Mouse (Mus musculus) gonadal fat pad, adult 2 months (tissue): ENCODE results near the gene Cinp. TPM values are rescaled to one million over a fixed set of nuclear protein-coding genes. Genes with fewer than 3 reads are reported as not detected.
"Not testable (repeated sequence)": the region's sequence is repeated elsewhere in the genome, so short reads cannot be mapped to it uniquely, and the experiment has no call there.

ENCODE experiments used
- DNase-seq: peaks from one replicate; pipeline ENCODE4 v3.0.0-alpha.2; 2012; ENCODE audit warnings: low read depth
- polyA plus RNA-seq: library from polyadenylated mRNA; depleted of rRNA; stranded (reverse); fragments of >200 nt; gene quantifications from 2 replicates; pipeline ENCODE4 v1.2.3, GENCODE M21; 2012

The Cinp gene
- polyA plus RNA-seq, 1 experiment: 47.3 TPM

DNA sequence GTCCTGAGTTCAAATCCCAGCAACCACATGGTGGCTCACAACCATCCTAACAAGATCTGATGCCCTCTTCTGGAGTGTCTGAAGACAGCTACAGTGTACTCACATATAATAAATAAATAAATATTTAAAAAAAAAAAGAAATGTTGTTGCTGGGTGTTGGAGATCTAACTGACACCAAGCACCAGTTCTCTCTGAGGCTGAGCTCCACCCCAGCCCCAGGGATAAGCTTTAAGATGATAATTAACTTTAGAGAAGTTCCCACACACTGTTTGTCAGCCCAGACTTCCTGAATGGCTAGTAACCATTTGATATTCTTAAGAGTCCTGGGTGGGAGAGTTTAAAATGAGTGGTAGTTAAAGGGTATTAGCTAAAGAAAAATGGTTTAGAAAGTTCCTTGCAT lies 28.7 kb downstream of the Cinp start:
- DNase-seq: no peak

GRCm38 (mm10) chr12:110858681-110859080 lies 30.3 kb downstream of the Cinp start:
- not testable (repeated sequence) for DNase-seq

- no peak for DNase-seq
Measured at GRCm38 (mm10) chr12:110857196-110857595, 31.7 kb downstream of the Cinp start.

DNA sequence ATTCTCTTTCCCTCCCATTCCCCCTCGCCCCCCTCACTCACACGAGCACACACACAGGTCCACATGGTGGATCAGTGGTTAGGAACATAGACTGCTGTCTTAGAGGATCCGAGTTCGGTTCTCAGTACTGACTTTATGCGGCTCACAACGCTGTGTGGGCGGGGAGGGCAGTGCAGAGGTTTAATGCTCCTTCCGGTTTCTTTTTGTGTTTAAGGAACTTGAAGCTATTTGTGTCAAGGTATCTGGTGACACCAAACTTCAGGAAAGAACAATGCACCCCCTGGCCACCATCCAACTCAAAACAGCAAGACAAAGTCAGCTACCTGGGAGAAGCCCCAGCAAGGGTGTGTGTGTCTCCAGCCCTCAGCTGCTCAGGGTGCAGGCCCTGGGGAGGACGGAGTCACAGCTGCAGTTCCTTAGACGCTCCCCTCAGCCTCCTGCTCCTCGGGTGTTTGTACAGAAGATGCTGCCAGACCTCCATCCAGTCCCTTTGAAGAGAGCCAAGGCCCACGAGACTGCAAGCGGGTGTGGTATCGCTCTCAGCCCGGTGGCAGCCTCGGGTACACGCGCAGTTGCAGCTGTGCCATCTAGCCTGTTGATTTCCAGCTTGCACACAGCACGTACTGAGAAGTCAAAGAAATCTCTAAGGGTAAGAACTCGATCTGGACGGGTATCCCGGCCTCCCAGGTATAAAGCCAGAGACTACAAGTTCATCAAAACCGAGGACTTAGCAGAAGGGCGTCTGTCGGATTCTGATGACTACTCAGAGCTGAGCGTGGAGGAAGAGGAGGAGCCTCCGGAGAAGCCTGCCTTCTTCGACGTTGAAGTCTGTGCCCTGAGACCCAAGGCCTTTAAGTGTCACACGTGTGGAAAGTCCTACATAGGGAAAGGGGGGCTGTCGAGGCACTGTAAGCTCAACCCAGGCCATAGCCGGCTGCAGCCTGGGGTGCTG lies 33.9 kb downstream of the Cinp start:
- DNase-seq: no peak

GRCm38 (mm10) chr12:110851923-110852322 lies 37.0 kb downstream of the Cinp start:
- DNase-seq: no peak

DNA sequence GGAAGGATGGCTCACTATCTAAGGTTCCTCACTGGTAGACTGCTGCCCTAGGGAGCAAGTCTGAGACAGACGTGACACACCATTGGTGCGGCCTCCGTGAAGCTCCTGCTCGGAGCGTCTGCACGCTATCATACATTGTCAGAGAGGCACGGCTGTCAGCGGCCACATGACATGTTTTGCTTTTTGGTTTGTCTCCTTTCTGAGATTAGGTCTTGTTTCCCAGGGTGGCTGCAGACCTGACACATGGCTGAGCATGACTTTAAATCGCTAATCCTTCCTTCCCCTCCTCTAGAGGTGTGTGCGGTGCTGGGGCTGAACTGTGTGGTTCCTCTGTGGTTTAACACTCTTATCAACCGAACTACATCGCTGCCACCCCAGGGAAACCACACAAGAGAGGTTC lies 37.5 kb downstream of the Cinp start:
- no peak for DNase-seq

DNA sequence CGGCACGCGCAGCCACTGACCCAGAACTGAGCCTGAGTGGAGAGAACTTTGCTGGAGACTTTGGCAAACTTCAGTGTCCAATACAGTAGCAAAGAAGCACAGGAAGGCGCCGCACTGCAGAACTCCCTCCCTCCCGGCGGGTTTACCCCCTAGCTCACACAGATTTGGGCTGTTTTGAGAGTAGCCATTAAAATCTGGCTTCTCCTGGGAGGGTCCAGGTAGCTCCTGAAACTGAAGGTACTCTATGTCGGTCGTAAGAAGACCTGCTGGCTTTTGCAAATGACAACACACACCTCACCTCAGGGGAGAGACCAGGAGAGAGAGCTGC lies 38.1 kb downstream of the Cinp start:
- DNase-seq: no peak

DNA sequence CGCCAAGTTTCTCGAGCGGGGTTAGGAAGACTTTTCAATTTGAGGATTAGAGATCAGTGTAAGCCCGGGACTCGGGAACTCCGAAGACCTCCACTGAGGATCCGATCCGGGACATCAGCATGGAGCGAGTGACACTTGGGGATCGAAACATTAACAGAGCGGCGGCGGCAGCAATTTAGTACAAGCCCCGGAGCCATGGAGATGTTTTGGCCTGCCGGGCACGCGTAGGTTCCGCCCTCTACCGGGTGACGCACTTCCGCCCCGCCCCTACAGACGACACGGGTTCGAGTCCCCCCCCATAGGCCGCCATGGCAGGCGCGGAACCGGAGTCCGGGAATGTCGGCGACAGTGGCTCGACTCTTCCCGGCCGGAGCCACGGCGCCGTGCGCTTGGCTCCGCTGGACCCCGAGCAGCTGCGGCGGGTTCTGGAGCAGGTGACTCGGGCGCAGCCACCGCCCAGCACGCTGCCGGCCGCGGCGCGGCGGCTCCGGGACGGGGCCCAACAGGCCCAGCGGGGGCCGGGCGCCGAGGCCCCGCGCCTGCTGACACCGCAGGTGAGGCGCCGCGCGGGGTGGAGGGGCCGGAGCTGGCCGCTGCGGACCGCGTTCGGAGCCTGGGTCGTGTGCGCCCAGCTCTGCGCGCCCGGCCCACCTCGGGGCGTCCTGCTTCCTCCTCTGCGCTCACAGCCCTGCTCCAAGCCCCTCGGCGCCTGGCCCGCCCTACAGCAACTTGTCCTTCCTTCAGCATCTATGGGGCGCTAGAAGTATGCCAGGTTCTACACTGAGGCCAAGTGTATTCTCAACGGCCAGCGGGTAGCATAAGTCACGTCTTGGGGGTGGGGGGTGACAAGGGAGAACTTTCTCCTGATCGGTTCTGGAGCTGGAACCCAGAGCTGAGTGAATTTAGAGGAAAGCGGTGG lies 38.7 kb downstream of the Cinp start, which contains the start of gene Zfp839:
Gene Zfp839 (plus strand): TSS at position 244 of the 919 bp plus-strand sequence.
- no peak for DNase-seq

DNA sequence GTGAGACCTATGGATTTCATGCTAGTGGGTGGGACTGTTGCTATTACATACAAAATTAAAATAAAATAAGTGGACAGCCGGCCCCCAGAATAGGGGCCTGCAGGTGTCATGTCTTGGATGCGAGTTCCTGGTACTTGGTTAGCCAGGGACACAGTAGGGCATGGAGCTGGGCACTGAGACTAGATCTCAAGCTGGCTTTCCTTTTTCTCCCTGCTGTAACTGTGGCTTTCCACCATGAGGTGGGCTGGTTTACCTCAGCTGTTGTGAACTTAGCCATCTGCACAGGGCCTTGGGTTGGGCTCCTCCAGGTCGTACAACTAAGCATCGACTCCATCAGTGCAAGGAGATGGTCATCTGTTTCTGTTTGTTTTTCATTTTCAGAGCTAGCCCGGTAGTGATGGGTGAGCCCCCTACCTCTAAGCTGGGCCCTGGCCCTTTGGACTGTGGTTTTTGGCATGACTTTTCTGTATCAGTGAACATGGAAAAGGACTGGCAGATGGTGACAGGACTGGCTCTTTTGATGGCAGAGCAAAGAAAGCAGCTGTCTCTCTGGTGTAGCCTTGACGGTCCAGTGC lies 42.7 kb downstream of the Cinp start:
- no peak for DNase-seq

- peak; percentile 76 for DNase-seq
Measured at GRCm38 (mm10) chr12:110845131-110845880, 43.6 kb downstream of the Cinp start.

DNA sequence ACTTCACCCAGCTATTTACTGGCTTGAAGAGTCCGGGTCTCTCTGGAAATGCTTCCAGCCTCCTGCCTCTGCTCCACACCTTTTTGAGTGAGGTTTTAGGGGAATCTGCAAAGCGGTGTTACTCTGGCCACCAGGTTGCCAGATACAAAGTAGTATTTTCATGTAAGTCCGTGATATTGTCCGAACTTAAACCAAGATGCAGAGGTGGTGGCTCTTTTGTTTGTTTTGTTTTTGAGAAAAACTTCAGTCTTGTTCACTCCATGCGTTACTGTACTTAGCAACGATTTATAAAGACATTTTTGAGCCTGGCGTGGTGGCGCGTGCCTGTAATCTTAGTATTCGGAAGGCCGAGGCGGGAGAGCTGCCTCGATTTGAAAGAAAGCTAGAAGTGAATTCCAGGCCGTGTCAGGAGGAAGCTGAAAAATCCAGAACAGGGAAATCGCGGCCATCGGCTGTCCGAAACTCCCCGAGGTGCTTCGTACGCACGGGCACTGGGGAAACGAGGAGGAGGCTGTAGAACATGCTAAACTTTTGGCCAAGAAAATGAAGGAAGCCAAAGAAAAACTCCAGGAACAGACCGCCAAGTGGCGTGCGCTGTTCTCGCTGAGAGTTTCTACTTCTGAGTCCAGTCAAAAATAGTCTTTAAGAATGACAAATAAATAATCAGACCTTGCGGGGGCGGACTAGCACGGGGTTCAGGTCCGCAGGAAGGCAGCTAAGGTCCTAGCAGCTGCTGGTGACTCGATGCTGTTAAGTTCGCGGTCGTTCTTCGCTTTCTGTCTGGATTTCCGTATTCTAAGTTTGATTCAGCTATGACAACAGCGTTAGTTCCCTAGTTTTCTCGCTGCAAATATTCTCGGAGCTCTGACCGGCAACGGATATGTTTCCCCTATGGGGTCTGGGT lies 44.5 kb downstream of the Cinp start:
- peak; percentile 46 for DNase-seq

DNA sequence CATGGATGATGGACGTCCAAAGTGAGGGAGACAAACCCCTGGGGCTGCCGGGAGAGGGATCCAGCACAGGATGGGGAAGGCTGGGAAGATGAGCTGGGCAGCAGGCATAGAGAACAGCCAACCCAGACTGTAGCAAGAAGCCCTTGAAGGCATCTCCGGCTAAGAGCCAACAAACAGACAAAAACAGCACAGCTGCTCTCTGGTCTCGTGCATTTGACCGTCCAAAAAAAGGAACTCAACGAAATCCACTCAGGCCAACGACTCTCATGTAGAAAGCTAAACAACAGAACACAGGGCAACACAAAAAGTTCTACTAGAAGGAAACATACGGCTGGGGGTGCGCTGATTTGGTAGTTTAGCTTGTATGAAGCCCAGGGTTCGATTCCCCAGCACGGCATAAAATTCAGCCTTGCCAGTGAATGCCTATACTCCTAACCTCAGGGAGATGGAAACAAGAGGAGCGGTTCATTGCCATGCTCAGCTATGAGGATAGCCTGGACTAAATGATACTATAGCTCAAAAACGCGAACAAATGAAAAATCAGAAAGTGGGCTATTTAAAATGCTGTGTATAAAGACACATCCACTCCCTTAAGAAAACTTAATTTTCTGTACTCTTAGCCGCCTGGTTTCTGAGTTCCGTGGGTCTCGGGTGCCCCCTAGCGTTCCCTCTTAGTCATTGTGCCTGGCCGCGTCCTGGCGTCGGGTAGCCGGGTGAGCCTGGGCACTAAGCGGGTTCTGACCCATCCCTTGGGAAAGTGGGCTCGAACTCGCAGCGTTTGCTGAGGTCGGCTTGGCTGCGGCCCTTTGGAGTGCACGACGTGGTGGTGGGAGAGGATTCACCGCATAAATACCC lies 45.5 kb downstream of the Cinp start:
- DNase-seq: no peak

DNA sequence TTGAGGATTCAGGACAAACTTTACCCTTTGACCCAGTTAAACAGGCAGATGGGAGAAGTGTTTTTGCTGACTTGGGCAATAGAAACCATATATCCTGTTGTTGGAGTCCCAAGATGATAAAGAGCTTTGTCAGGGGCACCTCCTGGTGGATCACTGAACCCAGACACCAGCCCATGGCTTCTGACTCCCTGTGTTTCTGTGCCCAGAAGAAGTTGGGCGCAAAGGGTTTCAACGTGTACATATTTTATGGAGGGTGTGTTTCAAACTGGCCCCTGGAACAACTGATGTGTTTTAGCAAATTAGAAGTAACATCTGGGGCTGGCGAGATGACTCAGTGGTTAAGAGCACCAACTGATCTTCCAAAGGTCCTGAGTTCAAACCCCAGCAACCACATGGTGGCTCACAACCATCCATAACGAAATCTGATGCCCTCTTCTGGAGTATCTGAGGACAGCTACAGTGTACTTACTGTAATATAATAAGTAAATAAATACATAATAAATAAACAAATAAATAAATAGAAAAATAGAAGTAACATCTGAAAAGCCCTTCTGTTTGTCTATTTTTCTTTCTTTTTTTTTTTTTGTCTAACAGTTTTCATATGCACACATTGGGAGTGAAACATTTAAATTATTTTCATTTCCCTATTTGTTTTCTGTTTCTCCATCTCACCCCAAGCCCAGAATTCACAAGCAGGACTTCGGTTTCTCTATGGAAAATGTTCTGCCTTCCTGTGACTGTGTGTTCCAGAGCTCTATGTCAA lies 47.0 kb downstream of the Cinp start:
- DNase-seq: no peak

DNA sequence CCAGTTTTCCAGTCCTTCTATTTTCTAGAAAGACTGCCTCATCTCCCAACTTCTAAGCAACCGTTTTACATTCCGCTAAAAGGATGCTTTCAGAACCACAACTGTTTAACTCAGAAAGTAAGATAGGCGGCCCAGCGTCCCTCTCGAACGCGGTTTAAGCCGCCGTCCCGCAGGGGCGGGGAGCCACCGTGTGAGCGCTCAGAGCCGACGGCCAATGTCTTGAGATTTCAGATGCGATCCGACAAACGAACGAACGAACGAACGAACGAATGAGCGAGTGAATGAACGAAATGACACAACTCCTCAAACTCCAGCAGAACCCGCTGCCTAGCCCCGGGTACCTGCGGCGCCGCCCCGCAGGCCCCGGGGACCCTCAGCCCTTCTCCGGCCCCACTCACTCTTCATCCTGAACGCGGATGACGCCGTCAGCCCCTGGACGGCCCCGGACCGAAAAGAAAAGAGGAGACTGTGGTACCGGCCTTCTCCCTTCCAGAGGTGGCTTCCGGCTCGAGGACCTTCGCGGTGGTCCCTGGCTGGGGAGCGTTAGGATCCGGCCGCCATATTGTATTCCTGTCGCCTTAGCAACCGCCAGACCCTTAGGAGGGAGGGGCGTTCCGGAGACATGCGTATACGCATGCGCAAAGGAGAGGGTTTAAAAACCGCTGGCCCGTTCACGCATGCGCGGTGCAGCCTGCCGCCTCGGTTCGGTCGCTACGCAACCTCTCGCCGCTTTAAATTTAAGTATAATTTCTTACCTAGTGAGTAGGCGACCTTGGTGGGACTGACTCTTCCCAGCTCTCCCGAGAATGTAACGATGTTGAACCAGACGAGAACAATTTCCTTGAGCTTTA lies 48.4 kb downstream of the Cinp start, which contains the start of gene Mok:
Gene Mok (minus strand): TSS at position 592 of the 851 bp plus-strand sequence.
- no peak for DNase-seq

- no peak for DNase-seq
Measured at GRCm38 (mm10) chr12:110837850-110838249, 51.1 kb downstream of the Cinp start.

- no peak for DNase-seq
Measured at GRCm38 (mm10) chr12:110837192-110837841, 51.6 kb downstream of the Cinp start.

DNA sequence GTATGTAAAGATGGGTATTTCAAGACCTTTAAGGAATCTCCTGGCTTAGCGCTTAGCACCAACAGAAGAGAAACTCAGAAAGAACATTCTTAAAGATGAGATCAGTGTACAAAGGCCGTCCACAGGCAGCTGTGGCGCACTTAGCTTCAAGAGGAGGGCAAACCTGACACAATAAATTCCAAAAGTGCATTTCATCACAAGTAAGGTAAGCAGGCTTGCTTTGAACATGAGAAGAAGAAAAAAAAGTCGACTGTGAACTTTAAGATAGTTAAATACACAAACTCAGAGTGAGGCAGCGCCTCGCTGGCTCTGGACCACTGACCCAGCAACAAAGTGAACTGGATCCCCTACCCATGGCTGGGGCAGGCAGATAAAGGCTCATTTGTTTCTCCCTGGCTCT lies 52.2 kb downstream of the Cinp start:
- DNase-seq: no peak
